Mouse (Mus musculus) G1E (cell line): ENCODE data around the gene Pkig.

Experiments used
- GATA1 ChIP-seq: IDR thresholded peaks from 2 replicates; pipeline ENCODE4 v1.6.1; 2012; ENCODE audit warnings: borderline replicate concordance, low read length, inconsistent platforms, mixed read lengths
- POLR2AphosphoS5 ChIP-seq: IDR thresholded peaks from 2 replicates; pipeline ENCODE4 v1.6.1; 2012; ENCODE audit warnings: low read depth, low read length, inconsistent platforms; ENCODE audit not compliant: insufficient replicate concordance
- TAL1 ChIP-seq: conservative IDR thresholded peaks from 2 replicates; pipeline ENCODE4 v1.6.1; 2012; ENCODE audit warnings: low read depth, low read length, inconsistent platforms, mixed read lengths

DNA sequence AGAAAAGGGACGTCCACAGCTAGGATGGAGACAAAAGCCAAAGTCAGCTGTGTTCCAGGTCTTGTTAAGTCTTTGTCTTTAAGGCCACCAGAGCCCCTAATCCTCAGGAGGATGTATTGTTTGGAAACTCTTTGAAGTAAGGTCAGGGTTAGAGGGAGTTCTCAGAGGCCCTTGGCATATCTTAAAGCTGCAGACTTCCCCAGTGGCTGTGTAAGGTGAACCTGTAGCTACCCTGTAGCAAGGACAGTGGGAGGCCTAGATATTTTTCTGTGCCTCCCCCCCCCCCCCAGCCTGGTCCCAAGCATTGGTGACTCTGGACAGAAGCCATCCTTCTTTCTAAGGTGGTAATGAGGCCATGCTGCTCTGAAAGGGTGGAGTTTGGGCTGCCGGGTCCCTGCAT is 38.6 kb downstream of the Pkig start:
- TF ChIP-seq TAL1 (no peak), GATA1 (no peak), POLR2AphosphoS5 (no peak)
